Mouse (Mus musculus) CH12.LX (cell line): ENCODE results near the gene D430019H16Rik. TPM values are rescaled to one million over a fixed set of nuclear protein-coding genes. Genes with fewer than 3 reads are reported as not detected.

Experiments used
- DNase-seq: peaks from one replicate; pipeline ENCODE4 v3.0.0-alpha.2; 2013; ENCODE audit errors: extremely low read depth
- H3K27ac ChIP-seq: 2 replicates; pipeline ENCODE4 v1.5.1; 2012; ENCODE audit warnings: low read depth, mild to moderate bottlenecking, control low read depth, moderate library complexity; ENCODE audit not compliant: insufficient read depth
- H3K27me3 ChIP-seq: replicated peaks from 2 replicates; pipeline ENCODE3; 2012; ENCODE audit warnings: inconsistent platforms
- H3K36me3 ChIP-seq, 2 experiments: replicated peaks in 1 of 2; 2 replicates each; pipeline versions ENCODE3 to v1.6.1; 2012; ENCODE audit warnings: inconsistent platforms in 1 of 2, low read length in 1 of 2, mild to moderate bottlenecking in 1 of 2, mixed read lengths in 1 of 2, moderate library complexity in 1 of 2; ENCODE audit not compliant: control insufficient read depth in 1 of 2, insufficient read depth in 1 of 2
- H3K4me1 ChIP-seq, 2 experiments: 2 replicates each; pipeline ENCODE4 v1.6.1; 2012; ENCODE audit warnings: inconsistent platforms in 1 of 2, moderate library complexity in 1 of 2; ENCODE audit not compliant: insufficient read depth in 2 of 2, control insufficient read depth in 1 of 2
- H3K4me2 ChIP-seq: 2 replicates; pipeline ENCODE4 v1.6.1; 2012; ENCODE audit warnings: low read depth, mild to moderate bottlenecking, control low read depth; ENCODE audit not compliant: poor library complexity, insufficient read depth, severe bottlenecking
- H3K4me3 ChIP-seq, 3 experiments: fragments of 150-350 bp in 1 of 3; sonication (generic) in 1 of 3; replicated peaks in 1 of 3; 2 replicates each; pipeline versions ENCODE3 to v1.5.1; 2011 to 2012; ENCODE audit warnings: low read depth in 2 of 3, low read length in 2 of 3, mild to moderate bottlenecking in 2 of 3, moderate library complexity in 2 of 3, control low read depth in 1 of 3, improper control_type of control experiment in 1 of 3, inconsistent platforms in 1 of 3, mixed read lengths in 1 of 3; ENCODE audit not compliant: poor library complexity in 1 of 3
- H3K79me2 ChIP-seq: replicated peaks from 2 replicates; pipeline ENCODE4 v1.6.1; 2012; ENCODE audit warnings: mild to moderate bottlenecking, moderate library complexity; ENCODE audit not compliant: control insufficient read depth, poor library complexity, insufficient read depth, severe bottlenecking; ENCODE audit errors: extremely low read depth
- H3K9ac ChIP-seq: 2 replicates; pipeline ENCODE4 v1.6.1; 2012; ENCODE audit warnings: low read depth, mild to moderate bottlenecking, control low read depth, moderate library complexity; ENCODE audit not compliant: insufficient read depth
- H3K9me3 ChIP-seq: replicated peaks from 2 replicates; pipeline ENCODE3; 2012; ENCODE audit warnings: low read length, inconsistent platforms, mixed read lengths
- CHD1 ChIP-seq: IDR thresholded peaks from 2 replicates; pipeline ENCODE4 v1.6.1; 2012; ENCODE audit warnings: low read depth, low read length, improper control_type of control experiment, inconsistent platforms
- CHD2 ChIP-seq: IDR thresholded peaks from 2 replicates; pipeline ENCODE4 v1.6.1; 2011; ENCODE audit warnings: low read length, improper control_type of control experiment
- CTCF ChIP-seq, 2 experiments: IDR thresholded peaks in 1 of 2; conservative IDR thresholded peaks in 1 of 2; 2 replicates each; pipeline ENCODE4 v1.5.1; 2011 to 2012; ENCODE audit warnings: low read depth in 2 of 2, low read length in 2 of 2, improper control_type of control experiment in 1 of 2, inconsistent platforms in 1 of 2, mild to moderate bottlenecking in 1 of 2, moderate library complexity in 1 of 2
- EP300 ChIP-seq: IDR thresholded peaks from 2 replicates; pipeline ENCODE4 v1.6.1; 2011; ENCODE audit warnings: low read length, improper control_type of control experiment
- JUN ChIP-seq: IDR thresholded peaks from 2 replicates; pipeline ENCODE4 v1.6.1; 2011; ENCODE audit warnings: low read depth, mild to moderate bottlenecking, low read length, improper control_type of control experiment, moderate library complexity; ENCODE audit not compliant: insufficient read depth
- KAT2A ChIP-seq: IDR thresholded peaks from 2 replicates; pipeline ENCODE4 v1.6.1; 2012; ENCODE audit warnings: low read length, improper control_type of control experiment, inconsistent platforms; ENCODE audit not compliant: insufficient replicate concordance
- MAFK ChIP-seq: IDR thresholded peaks from 2 replicates; pipeline ENCODE4 v1.6.1; 2011; ENCODE audit warnings: low read length, improper control_type of control experiment; ENCODE audit not compliant: insufficient replicate concordance
- MAX ChIP-seq: IDR thresholded peaks from 2 replicates; pipeline ENCODE4 v1.6.1; 2011; ENCODE audit warnings: low read length, improper control_type of control experiment
- MEF2A ChIP-seq: IDR thresholded peaks from 2 replicates; pipeline ENCODE4 v1.6.1; 2014; ENCODE audit warnings: low read depth, mild to moderate bottlenecking, inconsistent platforms, low read length, improper control_type of control experiment, borderline replicate concordance
- NELFE ChIP-seq: IDR thresholded peaks from 2 replicates; pipeline ENCODE4 v1.6.1; 2011; ENCODE audit warnings: low read depth, low read length, improper control_type of control experiment
- NRF1 ChIP-seq: IDR thresholded peaks from 2 replicates; pipeline ENCODE4 v1.6.1; 2014; ENCODE audit warnings: low read depth, mild to moderate bottlenecking, inconsistent platforms, low read length, improper control_type of control experiment, moderate library complexity
- PAX5 ChIP-seq: IDR thresholded peaks from 2 replicates; pipeline ENCODE4 v1.6.1; 2012; ENCODE audit warnings: low read length, inconsistent platforms, mixed read lengths
- POLR2A ChIP-seq: IDR thresholded peaks from 2 replicates; pipeline ENCODE4 v1.6.1; 2011; ENCODE audit warnings: low read depth, mild to moderate bottlenecking, improper control_type of control experiment, low read length
- RAD21 ChIP-seq: IDR thresholded peaks from 2 replicates; pipeline ENCODE4 v1.6.1; 2011; ENCODE audit warnings: low read depth, mild to moderate bottlenecking, low read length, improper control_type of control experiment, moderate library complexity
- RCOR1 ChIP-seq: conservative IDR thresholded peaks from 2 replicates; pipeline ENCODE4 v1.6.1; 2012; ENCODE audit warnings: low read depth, mild to moderate bottlenecking, inconsistent platforms, low read length, improper control_type of control experiment
- SIN3A ChIP-seq: IDR thresholded peaks from 2 replicates; pipeline ENCODE4 v1.6.1; 2012; ENCODE audit warnings: low read length, improper control_type of control experiment, inconsistent platforms
- SMC3 ChIP-seq: IDR thresholded peaks from 2 replicates; pipeline ENCODE4 v1.6.1; 2011; ENCODE audit warnings: low read depth, low read length, improper control_type of control experiment
- TCF12 ChIP-seq: IDR thresholded peaks from 2 replicates; pipeline ENCODE4 v1.6.1; 2014; ENCODE audit warnings: low read depth, mild to moderate bottlenecking, inconsistent platforms, low read length, improper control_type of control experiment
- UBTF ChIP-seq: IDR thresholded peaks from 2 replicates; pipeline ENCODE4 v1.6.1; 2012; ENCODE audit warnings: low read depth, mild to moderate bottlenecking, inconsistent platforms, low read length, improper control_type of control experiment, moderate library complexity
- USF1 ChIP-seq: IDR thresholded peaks from 2 replicates; pipeline ENCODE4 v1.6.1; 2014; ENCODE audit warnings: low read depth, mild to moderate bottlenecking, inconsistent platforms, low read length, improper control_type of control experiment
- USF2 ChIP-seq: conservative IDR thresholded peaks from 2 replicates; pipeline ENCODE4 v1.6.1; 2011; ENCODE audit warnings: low read depth, low read length, improper control_type of control experiment
- ZC3H11A ChIP-seq: IDR thresholded peaks from 2 replicates; pipeline ENCODE4 v1.6.1; 2012; ENCODE audit warnings: low read depth, mild to moderate bottlenecking, inconsistent platforms, low read length, improper control_type of control experiment
- ZKSCAN1 ChIP-seq: IDR thresholded peaks from 2 replicates; pipeline ENCODE4 v1.6.1; 2012; ENCODE audit warnings: low read depth, inconsistent platforms, low read length, improper control_type of control experiment, borderline replicate concordance
- ZMIZ1 ChIP-seq: IDR thresholded peaks from 2 replicates; pipeline ENCODE4 v1.6.1; 2012; ENCODE audit warnings: low read depth, mild to moderate bottlenecking, inconsistent platforms, low read length, improper control_type of control experiment
- ZNF384 ChIP-seq: IDR thresholded peaks from 2 replicates; pipeline ENCODE4 v1.6.1; 2012; ENCODE audit warnings: low read depth, low read length, improper control_type of control experiment, inconsistent platforms
- dilution Hi-C: fragments of 300-500 bp; cut with MboI; formaldehyde crosslinking; loops from 2 replicates; pipeline ENCODE4 v1.14.3; 2020; ENCODE audit warnings: low sequenced_read_pairs; ENCODE audit not compliant: extremely low pct_unique_long_range_greater_than_20kb, extremely low pct_ligation_motif_present
- in situ Hi-C: fragments of 300-500 bp; cut with MboI; formaldehyde crosslinking; loops from 3 replicates; pipeline ENCODE4 v1.14.3; 2019; ENCODE audit warnings: low sequenced_read_pairs, low pct_ligation_motif_present, low pct_unique_long_range_greater_than_20kb, mixed read lengths
- polyA plus RNA-seq: library from polyadenylated mRNA; unstranded; fragments of >175 nt; gene quantifications from 2 replicates; pipeline ENCODE4 v1.2.1, GENCODE M21; 2012; ENCODE audit warnings: low read depth; ENCODE audit not compliant: insufficient read length
- total RNA-seq, 2 experiments: library from RNA; depleted of rRNA; stranded (reverse); fragments of 300-350 nt in 1 of 2; fragments of >200 nt in 1 of 2; gene quantifications; 2 replicates each; pipeline ENCODE4 v1.2.3; 2012 to 2014

The D430019H16Rik gene
- total and polyA plus RNA-seq, 3 experiments = 0.42 to 0.96 (median 0.91) TPM

DNA sequence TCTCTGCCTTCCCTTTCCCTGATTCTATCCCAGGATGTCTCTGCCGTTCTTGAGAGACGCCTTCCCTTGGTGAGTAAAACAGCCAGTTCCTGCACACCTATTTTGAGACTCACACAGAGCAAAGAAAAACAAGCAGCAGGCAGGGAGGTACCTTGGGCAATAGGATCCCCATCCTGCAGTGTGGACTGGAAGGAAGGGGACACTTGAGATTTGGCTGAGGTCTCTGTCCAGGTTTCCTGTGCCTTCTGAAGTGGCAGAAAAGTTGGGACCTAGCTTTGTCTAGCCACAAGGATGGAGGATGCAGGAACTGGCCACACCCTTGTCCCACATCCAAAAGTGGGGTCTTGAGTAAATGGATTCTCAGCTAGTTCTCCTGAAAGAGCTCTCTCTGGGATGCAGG, 66.2 kb downstream of the D430019H16Rik start:
- no peaks in the 10 kb centered on the region for H3K79me2 ChIP-seq
- dilution Hi-C loops = no loop called here
- no peaks in the 10 kb centered on the region for H3K36me3 ChIP-seq
- H3K27ac ChIP-seq = no peak overlapping the region
- no peak for DNase-seq
- no peak overlapping the region for H3K4me3 ChIP-seq
- TF ChIP-seq CHD1 (no peak), USF1 (no peak)
- no peak overlapping the region for H3K9ac ChIP-seq
- in situ Hi-C loops = no loop called here
- no peak overlapping the region for H3K4me2 ChIP-seq
- peaks cover 3% of the 10 kb centered on the region for H3K9me3 ChIP-seq
- H3K4me1 ChIP-seq = no peaks in the 10 kb centered on the region
- H3K27me3 ChIP-seq = no peaks in the 10 kb centered on the region

DNA sequence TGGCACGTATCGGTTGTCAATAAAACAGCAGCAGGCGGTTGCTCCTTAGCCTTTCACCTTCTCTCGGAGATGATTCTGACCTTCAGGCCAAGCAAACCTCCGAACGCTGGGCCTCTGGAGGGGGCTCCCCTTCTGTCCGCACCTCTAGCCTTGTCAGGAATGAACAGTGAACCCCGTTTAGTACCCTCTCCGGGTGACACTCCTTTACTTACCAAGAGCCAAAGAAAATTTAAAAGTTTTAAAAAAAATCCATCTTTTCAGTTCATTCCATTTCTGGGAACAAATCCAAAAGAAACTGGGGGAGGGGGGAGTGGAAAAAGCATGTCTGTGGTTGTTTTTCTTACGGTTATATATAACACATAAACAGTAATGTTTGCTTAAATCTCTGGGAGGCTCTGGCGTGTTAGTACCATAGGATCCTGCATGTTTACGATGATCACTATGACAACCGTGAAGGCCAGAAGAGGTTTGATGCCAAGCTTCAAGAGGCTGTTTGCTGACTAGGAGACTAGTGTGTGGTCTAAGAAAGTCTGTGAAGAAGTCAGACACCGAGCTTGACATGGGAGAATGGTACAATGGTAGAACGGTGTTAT, 67.6 kb downstream of the D430019H16Rik start:
- Histone ChIP-seq H3K4me2 (no peak overlapping the region), H3K9me3 (peaks cover 3% of the 10 kb centered on the region), H3K4me1 (no peaks in the 10 kb centered on the region), H3K4me3 (no peak overlapping the region)
- dilution Hi-C loops = no loop called here
- no peak for DNase-seq
- TF ChIP-seq MAX (no peak), SIN3A (no peak), CHD1 (no peak), MEF2A (no peak), RAD21 (no peak), CHD2 (no peak), ZC3H11A (no peak), KAT2A (no peak), POLR2A (no peak), MAFK (no peak), RCOR1 (no peak), EP300 (no peak), CTCF (conservative IDR thresholded peaks at IDR 0.05 in 1 of 2, IDR thresholded peaks at IDR 0.05 in 1 of 2; ENCODE audit: low read depth in 2 of 2, low read length in 2 of 2) (no peak), NELFE (no peak), ZKSCAN1 (no peak)
- TF ChIP-seq, all 38 proteins: peak for 0
- Histone ChIP-seq H3K27ac (no peak overlapping the region), H3K36me3 (no peaks in the 10 kb centered on the region), H3K79me2 (no peaks in the 10 kb centered on the region), H3K27me3 (no peaks in the 10 kb centered on the region), H3K9ac (no peak overlapping the region)
- in situ Hi-C loops = no loop called here

DNA sequence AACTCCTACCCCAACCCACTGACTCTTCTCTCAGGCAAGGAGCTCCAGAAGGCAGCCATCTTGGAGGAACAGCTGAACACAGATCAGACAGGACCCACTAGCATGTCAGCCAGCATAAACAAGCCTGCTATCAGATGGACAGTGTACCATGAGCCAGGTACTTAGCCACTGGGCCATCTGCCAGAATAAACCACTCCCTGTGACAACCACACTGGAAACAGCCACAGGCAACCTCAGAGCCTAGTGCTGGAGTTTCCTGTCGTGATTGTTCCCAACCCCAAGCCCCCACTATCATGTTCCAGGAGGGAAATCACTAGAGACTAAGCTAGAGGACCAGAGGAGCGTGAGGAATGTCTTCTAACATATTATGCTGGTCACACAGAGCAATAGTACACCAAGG, 70.1 kb downstream of the D430019H16Rik start:
- TF ChIP-seq PAX5 (no peak), TCF12 (no peak), ZNF384 (no peak), ZMIZ1 (no peak), USF2 (no peak), EP300 (no peak), NRF1 (no peak), ZC3H11A (no peak), JUN (no peak), UBTF (no peak), SMC3 (no peak), RCOR1 (no peak)
- dilution Hi-C loops = no loop called here

More for the DNA sequence above, 70.1 kb downstream of the D430019H16Rik start:
- no peak overlapping the region for H3K4me2 ChIP-seq
- no peak overlapping the region for H3K4me3 ChIP-seq
- H3K9ac ChIP-seq = no peak overlapping the region
- no peak for DNase-seq
- no peaks in the 10 kb centered on the region for H3K36me3 ChIP-seq
- H3K4me1 ChIP-seq = no peaks in the 10 kb centered on the region
- no peaks in the 10 kb centered on the region for H3K27me3 ChIP-seq
- in situ Hi-C loops = no loop called here
- no peak overlapping the region for H3K27ac ChIP-seq
- H3K79me2 ChIP-seq = no peaks in the 10 kb centered on the region
- peaks cover 3% of the 10 kb centered on the region for H3K9me3 ChIP-seq
